Mouse (Mus musculus) kidney, adult 18-20 months (tissue): ENCODE measurements around the gene Slc16a6.

ENCODE experiments used
- DNase-seq: peaks from one replicate; pipeline ENCODE4 v3.0.0; 2021

The Slc16a6 gene

GRCm38 (mm10) chr11:109410197-109410980 lies 63.0 kb downstream of the Slc16a6 start:
- no peak for DNase-seq

DNA sequence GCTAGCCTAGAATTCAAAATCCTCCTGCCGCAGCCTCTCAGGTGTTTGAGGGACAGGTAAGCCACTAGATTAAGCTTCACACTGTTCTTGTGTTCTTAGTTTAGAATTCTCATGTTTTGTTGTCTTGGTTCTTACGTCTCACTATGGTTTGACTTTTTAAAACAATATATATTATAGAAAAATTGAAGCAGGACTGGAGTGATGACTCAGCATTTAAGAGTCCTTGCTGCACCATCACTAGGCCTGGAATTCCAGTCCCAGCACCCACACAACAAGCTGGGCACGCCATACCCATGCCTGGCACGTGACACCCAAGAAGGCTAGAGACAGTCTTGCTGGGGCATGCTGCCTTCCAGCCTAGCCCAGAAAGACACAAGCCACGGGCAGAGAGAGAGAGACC lies 67.0 kb downstream of the Slc16a6 start:
- no peak for DNase-seq
